Mouse (Mus musculus) thymus, adult 2 months (tissue): ENCODE data around the gene Abhd6.

Experiments used
- CTCF ChIP-seq: fragments of 200-500 bp; IDR thresholded peaks from 2 replicates; pipeline ENCODE4 v1.5.1; 2012; ENCODE audit warnings: mild to moderate bottlenecking, control low read depth, low read length, moderate library complexity, borderline replicate concordance; ENCODE audit not compliant: control insufficient read depth, poor library complexity, insufficient read depth; ENCODE audit errors: extremely low read depth
- POLR2A ChIP-seq: fragments of 200-500 bp; IDR thresholded peaks from 2 replicates; pipeline ENCODE4 v1.6.1; 2012; ENCODE audit warnings: mild to moderate bottlenecking, low read length, control low read depth, moderate library complexity; ENCODE audit not compliant: control insufficient read depth, poor library complexity, insufficient read depth; ENCODE audit errors: extremely low read depth

- TF ChIP-seq POLR2A = no peak
- no peak for TF ChIP-seq CTCF
Measured at GRCm38 (mm10) chr14:7954071-7954471, 48.6 kb upstream of the Abhd6 start.
